Mouse (Mus musculus) bone marrow macrophage, adult 2 months (primary cell): ENCODE data around the gene Rpl36a. TPM values are rescaled to one million over a fixed set of nuclear protein-coding genes. Genes with fewer than 3 reads are reported as not detected.

Experiments
- H3K27ac ChIP-seq: 2 replicates; pipeline ENCODE4 v1.5.1; 2012; ENCODE audit warnings: low read depth, low read length; ENCODE audit not compliant: insufficient read depth
- H3K4me1 ChIP-seq: 2 replicates; pipeline ENCODE4 v1.6.1; 2012; ENCODE audit warnings: low read length; ENCODE audit not compliant: control insufficient read depth, insufficient read depth
- H3K4me3 ChIP-seq: 2 replicates; pipeline ENCODE4 v1.5.1; 2012; ENCODE audit warnings: mild to moderate bottlenecking, low read length, moderate library complexity; ENCODE audit not compliant: insufficient read depth
- CTCF ChIP-seq: IDR thresholded peaks from 2 replicates; pipeline ENCODE4 v1.5.1; 2012; ENCODE audit warnings: low read depth, mild to moderate bottlenecking, low read length, moderate library complexity
- POLR2A ChIP-seq: IDR thresholded peaks from 2 replicates; pipeline ENCODE4 v1.6.1; 2012; ENCODE audit warnings: mild to moderate bottlenecking, low read depth, low read length, borderline replicate concordance
- polyA plus RNA-seq: library from polyadenylated mRNA; stranded (reverse); fragments of >200 nt; gene quantifications from 2 replicates; pipeline ENCODE4 v1.2.4, GENCODE M21; 2012; ENCODE audit not compliant: missing spikeins, insufficient read depth, insufficient read length

Gene Rpl36a
- polyA plus RNA-seq, 1 experiment = 520 TPM

DNA sequence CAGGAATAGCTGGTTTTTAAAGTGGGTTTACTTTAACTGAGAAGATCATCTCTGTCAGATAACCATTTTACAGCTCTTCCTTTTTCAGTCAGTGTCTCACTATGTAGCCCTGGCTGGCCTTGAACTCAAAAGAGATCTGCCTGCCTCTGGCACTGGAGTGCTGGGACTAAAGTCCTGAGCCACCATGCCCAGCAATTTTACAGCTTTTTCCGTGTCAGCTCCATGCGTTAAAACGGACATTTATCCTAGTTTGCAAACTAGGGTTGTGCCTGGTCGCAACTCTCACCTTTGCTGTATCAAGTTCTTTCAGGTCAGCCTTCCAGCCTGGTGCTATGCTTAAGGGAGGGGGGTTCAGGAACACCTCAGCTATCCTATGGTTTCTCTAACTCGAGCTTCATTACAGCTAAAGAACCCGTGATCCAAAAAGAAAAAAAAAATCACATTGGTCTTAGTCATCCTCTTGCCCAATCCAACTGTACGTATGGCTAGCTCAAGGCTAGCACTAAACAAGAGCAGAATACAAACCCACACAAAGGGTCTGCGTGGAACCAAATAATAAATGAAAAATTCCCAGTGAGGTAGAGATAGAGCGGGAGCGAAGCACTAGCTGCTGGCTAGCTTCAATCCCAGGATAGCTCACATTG lies 14.6 kb downstream of the Rpl36a start:
- TF ChIP-seq CTCF (no peak), POLR2A (no peak)
- peak overlapping the region; percentile 97 for H3K4me3 ChIP-seq
- H3K27ac ChIP-seq = peak overlapping the region; percentile 99

GRCm38 (mm10) chrX:134600659-134601379 lies 15.4 kb downstream of the Rpl36a start, which contains the start of the genes Gla and Hnrnph2:
Gene Gla, minus strand, starts transcription at chrX:134601125.
Gene Hnrnph2, plus strand, starts transcription at chrX:134601179.
- Histone ChIP-seq H3K4me1 (peaks cover 11% of the 10 kb centered on the region), H3K4me3 (peak within 1 kb of the TSS; percentile 97), H3K27ac (peak within 1 kb of the TSS; percentile 99)
- TF ChIP-seq POLR2A (no peak), CTCF (no peak)

More for the DNA sequence above, 14.6 kb downstream of the Rpl36a start:
- H3K4me1 ChIP-seq = peaks cover 12% of the 10 kb centered on the region

DNA sequence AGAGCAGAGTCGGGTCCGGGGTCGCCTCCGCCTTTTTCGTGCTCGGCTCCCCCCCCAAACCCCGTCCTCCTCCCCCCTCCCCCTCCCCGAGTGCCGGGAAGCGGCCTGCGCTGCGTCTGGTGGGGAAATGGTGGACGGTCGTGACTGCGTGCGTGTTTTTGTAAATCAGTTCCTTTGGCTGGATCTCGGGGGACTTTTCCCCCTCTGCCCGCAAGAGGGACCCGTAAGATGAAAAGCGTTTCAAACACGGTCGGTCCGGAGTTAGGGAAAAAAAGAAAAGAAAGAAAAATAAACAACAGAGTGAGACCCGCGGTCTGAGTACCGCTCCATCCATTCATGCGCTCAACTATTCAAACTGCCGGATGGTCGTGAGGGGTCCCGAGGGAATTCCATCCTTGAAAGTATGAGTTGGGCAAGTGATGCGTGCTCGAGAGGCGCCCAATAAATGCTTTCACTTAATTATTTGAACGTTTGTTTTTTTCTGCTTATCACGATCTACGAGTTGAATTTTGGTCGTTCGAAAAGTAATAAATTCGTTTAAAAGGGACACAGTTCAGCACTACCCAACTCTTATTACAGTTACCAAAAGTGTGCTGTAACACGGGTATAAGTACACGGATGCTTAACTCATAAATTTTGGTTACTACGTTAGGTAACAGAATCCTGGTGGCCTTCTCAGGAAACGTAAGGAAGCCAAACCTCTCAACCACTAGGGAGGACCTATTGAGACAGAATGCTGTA lies 16.1 kb downstream of the Rpl36a start:
- Histone ChIP-seq H3K4me3 (peak overlapping the region; percentile 71), H3K4me1 (peaks cover 8% of the 10 kb centered on the region), H3K27ac (peak overlapping the region; percentile 67)
- TF ChIP-seq CTCF = no peak
- no peak for TF ChIP-seq POLR2A

DNA sequence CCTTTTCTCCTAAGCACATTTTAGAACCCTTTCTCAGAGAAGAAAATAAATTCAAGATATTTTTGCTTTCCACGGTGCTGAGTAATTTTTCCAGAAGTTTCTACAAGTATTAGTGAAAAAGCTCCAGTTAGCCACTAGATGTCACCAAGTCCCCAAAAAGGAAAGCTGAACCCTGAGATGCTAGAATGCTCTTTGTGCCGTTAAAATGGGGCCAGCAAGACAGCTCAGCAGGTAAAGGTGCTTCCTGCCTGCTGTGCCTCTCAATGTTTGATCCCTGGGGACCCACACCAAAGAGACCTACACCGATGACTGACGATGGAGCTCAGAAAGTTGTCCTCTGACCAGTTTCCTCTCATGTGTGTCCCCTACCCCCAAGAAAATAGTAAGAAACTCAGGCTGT lies 24.0 kb downstream of the Rpl36a start:
- Histone ChIP-seq H3K4me1 (no peaks in the 10 kb centered on the region), H3K27ac (no peak overlapping the region), H3K4me3 (no peak overlapping the region)
- TF ChIP-seq POLR2A = no peak
- no peak for TF ChIP-seq CTCF

GRCm38 (mm10) chrX:134610984-134611383 lies 25.5 kb downstream of the Rpl36a start:
- no peaks in the 10 kb centered on the region for H3K4me1 ChIP-seq
- no peak overlapping the region for H3K4me3 ChIP-seq
- no peak overlapping the region for H3K27ac ChIP-seq
- TF ChIP-seq POLR2A (no peak), CTCF (no peak)

DNA sequence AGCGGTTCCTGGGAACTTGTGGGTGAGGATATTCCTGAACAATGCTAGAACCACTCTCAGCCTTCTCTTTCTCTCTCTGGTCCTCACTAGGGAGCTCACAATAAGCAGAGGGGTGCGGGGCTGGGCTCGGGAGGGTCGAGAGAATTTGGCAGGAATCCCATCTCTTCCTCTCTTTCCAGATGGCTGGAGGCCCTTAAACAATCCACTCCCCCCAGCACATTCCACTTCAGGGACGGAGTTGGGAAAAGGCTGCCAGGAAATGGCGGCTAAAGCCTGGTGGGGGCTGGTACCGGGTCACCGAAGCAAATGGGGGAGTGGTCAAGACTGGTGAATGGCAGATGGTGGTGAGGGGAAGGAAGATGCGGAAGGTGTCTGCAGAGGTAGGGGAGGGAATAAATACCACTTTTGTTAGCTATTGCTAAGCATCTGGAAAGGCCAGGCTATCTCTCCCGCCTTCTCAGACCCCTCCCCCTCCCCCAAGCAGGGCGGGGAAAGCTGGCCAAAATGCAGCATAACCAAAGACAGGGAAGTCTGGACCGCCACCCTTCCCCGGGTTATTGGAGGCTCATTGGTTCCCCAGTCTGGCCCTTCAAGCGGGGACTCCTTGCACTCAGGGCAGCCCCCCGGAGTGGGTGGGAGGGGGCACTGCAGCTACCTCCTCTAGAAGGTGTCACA lies 27.0 kb downstream of the Rpl36a start:
- Histone ChIP-seq H3K4me3 (no peak overlapping the region), H3K4me1 (no peaks in the 10 kb centered on the region), H3K27ac (no peak overlapping the region)
- TF ChIP-seq CTCF = no peak
- TF ChIP-seq POLR2A = no peak

GRCm38 (mm10) chrX:134614306-134614705 lies 28.9 kb downstream of the Rpl36a start:
- H3K27ac ChIP-seq = no peak overlapping the region
- TF ChIP-seq POLR2A = no peak
- TF ChIP-seq CTCF = no peak
- no peak overlapping the region for H3K4me3 ChIP-seq
- no peaks in the 10 kb centered on the region for H3K4me1 ChIP-seq

DNA sequence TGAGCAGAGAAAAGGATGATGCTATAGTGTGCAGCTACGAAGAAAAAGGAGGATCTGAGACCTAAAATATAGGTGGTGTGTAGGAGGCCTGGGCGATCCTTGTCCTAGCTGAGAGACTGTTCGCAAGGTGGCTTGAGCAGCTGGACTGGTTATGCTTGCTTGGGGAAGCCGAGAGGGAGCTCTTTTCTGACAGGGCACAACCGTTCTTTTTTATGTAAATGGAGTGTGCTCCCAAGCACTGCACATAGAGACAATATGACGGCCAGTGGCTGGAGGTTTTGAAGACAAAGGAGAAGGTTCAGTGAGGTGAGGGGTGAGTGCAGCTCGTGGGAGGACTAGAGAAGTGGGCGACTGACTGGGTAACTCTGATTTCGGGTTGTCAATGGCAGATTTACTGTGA lies 34.2 kb downstream of the Rpl36a start:
- Histone ChIP-seq H3K27ac (no peak overlapping the region), H3K4me3 (no peak overlapping the region), H3K4me1 (no peaks in the 10 kb centered on the region)
- no peak for TF ChIP-seq CTCF
- no peak for TF ChIP-seq POLR2A

- Histone ChIP-seq H3K4me1 (no peaks in the 10 kb centered on the region), H3K27ac (no peak overlapping the region), H3K4me3 (no peak overlapping the region)
- no peak for TF ChIP-seq POLR2A
- no peak for TF ChIP-seq CTCF
Measured at GRCm38 (mm10) chrX:134620254-134620865, 34.9 kb downstream of the Rpl36a start.
